Mouse (Mus musculus) yolk sac, embryonic 10.5 days (tissue): Measurements from ENCODE around the gene Zbtb16.

Experiments
- DNase-seq: peaks from one replicate; pipeline ENCODE4 v3.0.0-alpha.2; 2017; ENCODE audit warnings: low spot score

Zbtb16 gene

DNA sequence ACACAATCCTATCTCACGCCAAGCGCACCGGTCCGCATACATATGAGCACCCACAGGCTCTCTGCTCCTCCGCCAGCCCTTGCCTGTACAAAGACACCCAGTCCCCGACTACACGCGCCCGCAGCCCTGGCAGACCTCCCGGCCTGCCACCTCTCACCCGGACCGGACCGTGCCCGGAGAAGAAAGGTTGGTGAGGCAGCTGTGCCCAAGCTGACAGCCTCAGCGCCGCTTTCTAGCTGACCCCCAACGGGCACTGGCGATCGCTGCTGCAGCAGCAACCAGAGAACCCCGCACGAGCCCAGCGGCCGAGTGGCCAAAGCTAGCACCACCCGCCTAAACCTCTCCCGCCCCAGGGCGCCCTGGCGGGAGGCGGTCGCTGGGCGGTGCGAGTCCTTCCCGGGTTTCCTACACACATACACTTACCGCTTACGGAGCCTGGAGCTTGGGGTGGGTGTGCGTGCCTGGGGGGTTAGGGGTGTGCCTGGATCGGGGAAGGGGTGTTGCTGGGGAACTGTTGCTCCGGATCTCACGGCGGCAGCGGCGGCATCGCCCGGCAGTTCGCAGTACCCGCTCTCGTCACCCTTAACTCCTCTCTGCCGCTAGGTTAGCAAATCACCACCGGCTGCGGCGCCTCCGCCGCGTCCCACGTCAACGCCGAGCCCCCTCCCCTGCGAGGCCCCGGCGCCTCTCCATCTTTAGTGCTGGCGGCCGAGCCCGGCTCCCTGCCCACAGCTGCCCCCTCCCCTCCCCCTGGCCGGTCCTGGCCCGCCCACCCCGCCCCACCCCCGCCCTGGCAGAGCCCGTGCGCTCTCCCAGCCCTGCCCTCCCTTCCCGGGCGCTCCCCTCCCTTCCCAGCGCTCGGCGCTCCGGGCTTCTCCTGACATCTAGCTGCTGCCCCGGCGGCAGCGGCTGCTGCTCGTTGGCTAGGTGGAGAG, at the start of gene Zbtb16:
Gene Zbtb16 (minus strand): TSS at position 592 of the 935 bp plus-strand sequence.
- peak; percentile 92 for DNase-seq

DNA sequence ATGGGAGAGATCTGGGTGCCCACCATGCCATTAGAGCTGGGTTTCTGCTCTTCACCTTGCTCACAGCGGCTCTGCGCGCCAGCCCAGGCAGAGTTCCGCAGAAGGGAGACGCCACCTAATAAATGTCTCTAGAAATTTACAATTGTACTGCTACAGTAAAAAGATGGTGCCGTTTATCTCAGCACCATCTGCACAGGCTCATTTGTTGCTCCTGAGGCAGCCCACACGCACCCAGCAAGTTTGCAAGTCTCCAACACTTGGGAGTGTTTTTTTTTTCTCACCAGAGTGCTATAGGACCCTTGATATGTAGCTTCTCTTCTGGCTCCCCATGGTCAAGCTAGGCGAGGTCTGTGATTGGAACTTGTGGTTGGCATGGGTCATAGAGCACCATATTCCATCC, 36.9 kb upstream of the Zbtb16 start:
- no peak for DNase-seq

DNA sequence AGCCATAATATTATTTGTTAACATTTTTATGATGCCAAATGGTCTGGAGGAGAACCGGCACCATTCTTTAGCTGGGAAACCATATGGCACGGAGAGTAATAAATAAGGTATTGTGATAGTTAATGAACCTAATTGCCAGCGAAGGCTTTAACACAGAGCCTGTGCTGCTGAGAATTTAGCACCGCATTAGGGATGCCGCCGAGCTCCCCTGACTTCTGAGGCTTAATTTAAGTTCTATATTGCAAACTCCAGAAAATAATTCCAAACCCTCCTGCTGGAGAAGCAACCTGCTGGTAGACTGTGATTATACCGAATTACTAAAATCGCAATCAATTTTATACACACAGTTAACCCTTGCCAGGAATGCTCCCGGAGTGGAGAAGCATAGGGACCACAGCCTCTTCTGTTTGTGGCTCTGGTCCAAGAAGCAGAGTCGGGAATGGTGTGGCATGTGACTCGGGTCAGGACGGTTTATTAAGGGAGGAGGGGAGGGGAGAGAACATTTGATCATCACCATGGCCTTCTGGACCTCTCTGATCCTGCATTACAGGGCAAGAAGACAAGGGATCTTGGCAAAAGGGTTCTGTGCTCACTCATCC, 30.6 kb upstream of the Zbtb16 start:
- no peak for DNase-seq

DNA sequence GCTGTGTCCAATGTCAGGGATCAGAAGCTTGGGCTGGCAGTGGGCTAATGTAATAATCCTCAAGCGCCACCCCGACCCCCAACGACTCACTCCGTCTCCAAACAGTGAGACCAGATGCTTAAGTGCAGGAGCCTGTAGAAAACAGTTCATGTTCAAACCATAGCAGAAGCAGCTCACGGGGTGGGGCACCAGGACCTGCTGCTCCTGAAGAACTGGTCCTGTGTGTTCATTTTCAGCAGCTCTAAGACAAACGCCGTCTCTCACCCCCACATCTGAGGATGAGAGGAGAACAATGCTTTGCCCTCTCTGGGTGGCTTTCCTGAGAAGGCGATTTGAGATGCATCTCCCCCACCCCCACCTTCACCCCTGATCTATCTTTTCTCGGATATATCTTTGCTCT, 29.2 kb upstream of the Zbtb16 start:
- DNase-seq: no peak

GRCm38 (mm10) chr9:48861481-48861880, 25.5 kb upstream of the Zbtb16 start:
- no peak for DNase-seq

- DNase-seq: peak; percentile 74
Observed at GRCm38 (mm10) chr9:48860526-48860845, 24.5 kb upstream of the Zbtb16 start.

DNA sequence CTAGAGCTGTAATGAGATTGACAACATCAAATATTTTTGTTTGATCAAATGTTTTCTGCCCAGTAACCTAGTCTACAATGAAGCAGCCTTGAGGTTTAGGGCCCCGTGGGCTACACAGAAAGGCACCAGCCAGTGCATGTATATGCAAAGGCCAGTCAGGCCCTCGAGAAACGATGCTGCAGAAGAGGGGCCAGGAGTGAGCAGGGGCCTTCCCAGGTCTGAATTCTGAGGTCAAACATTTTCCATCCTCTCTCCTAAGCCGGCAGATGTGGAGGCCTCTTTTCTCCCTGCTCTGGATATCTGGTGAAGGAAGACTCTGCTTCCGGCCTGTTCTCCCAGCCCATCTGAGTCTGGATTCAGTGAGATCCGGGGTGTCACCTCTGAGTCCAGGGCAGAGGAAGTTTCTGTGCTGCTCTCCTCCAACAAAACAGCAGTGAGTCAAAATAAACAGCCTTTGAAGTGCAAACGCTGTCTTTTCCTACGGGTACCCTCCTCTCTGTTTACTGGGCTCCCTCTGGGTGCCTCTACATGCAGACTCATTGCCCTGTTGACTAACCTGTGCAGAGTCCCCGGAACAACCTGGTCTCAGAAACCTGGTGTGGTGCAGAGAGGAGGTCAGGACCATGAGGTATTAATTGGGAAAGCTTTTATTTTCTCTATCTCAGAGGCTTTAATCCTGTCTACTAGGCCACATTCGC, 24.0 kb upstream of the Zbtb16 start:
- DNase-seq: no peak

DNA sequence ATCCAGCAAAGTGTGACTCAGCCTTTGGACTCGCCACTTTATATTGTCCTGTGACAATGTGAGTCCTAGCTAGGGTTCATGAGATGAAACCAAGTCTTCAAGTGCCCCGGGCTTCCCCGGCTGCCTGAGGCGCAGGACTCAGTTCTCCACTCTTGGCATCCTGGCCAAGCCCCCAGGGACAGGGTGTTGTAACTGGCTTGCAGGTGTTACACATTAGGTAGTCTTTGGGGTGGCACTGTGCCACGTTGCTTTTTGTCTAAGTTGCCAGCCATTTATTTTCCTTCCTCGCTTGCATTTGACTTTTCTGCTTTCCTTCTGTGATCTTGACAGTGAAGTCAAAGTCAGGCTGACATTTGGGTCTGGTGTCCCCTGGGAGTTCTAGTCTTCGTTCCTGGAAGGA, 21.9 kb upstream of the Zbtb16 start:
- DNase-seq: no peak

GRCm38 (mm10) chr9:48856240-48856639, 20.2 kb upstream of the Zbtb16 start:
- no peak for DNase-seq

DNA sequence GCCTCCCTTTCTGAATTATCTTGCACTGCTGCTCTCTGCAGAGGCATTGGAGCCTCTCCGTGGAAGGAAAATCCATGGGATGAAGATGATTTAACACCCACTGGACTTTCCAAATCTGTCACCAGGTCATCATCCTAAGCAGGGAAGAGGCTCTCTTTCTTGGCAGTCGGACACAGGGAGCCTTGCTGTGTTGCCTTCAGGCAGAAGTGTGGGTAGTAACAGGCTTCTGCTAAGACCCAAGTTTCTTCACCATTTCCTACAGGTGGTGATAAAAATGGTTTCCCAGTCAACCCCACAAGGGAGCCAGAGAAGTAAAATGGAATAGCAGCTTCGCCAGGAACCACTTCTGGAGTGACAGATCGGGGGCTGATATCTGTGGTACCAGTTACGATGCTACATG, 13.5 kb upstream of the Zbtb16 start:
- DNase-seq: no peak

GRCm38 (mm10) chr9:48839568-48839967, 3.5 kb upstream of the Zbtb16 start:
- DNase-seq: no peak

- DNase-seq: no peak
Observed at GRCm38 (mm10) chr9:48838346-48838745, 2.3 kb upstream of the Zbtb16 start.

DNA sequence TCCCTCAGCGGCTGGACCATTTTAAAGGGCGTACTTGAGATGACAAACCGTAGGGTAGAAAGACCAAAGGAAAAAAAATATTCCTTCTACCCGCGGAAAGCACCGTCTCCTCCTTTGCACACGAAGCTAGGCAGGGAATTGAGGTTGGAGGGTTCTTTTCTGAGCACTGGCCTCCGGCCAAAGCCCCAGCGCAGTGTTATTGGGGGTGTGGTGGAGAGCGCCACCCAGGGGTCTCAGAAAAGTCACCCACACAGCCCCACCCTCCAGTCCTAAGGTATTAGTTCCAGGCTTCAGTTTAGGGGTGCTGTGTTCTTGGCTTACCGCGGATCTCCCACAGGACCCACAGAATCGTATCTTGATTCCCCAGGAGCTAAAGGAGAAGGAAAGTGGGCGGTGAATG, 1.2 kb upstream of the Zbtb16 start:
- DNase-seq: no peak

GRCm38 (mm10) chr9:48836566-48836930, 526 bp upstream of the Zbtb16 start:
- DNase-seq: no peak

DNA sequence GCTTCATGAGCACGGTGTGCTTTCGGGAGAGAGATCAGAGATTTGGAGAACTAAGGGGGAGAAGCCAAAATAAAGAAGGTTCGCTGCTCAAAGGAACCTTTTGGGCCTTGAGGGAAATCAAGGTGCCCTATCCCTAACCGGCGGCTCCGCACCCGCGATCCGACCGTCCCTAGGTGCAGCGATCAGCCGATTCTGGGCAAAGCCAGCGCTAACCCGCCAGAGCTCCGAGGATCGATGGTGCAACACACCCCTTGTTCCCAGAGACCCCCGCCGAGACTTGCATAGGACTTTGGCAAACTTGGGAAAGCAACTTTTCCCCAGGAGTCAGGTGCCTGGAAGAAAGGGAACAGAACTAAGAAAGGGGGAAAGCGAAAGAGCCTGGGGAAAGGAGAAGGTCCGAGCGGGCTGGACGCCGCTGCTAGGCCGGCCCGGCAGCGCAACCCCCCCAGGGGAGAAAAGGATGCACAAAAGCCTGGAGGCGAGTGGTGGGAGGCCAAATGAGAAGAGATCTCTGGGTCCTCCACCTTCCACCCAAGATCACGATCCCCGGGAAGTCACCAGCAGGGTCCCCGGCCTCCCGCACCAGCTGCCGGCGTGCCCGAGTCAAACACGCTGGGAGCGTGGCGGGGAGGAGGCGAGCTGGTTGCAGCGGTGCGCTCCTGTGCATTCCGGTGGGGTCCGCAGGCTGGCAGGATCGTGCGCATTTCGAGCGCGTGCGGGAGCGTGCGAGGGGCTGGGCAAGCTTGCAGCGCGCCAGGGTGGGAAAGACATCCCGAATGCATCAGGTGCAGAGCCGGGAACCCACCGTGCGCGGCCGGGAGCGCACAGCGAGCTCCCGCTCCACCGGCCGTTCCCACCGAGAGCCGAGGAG, 1.2 kb downstream of the Zbtb16 start:
- no peak for DNase-seq

DNA sequence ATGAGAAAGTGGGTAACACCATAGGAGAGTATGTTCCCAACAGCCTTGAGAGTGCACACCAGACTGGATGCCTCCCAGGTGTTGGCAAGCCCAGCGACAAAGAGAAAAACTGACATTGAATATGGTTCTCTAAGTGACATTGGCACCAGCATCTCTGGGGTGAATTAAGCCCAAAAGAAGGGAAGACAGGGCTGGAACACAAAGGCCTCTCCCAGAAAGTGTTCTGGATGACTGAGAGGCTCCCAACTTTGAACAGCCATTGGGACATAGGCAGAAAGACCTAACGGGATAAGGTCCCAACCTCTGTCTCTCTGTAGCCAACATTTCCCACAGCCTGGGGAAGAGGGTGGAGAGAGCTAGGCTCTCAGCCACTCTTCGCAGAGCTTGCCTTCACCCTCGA, 2.0 kb downstream of the Zbtb16 start:
- no peak for DNase-seq

DNA sequence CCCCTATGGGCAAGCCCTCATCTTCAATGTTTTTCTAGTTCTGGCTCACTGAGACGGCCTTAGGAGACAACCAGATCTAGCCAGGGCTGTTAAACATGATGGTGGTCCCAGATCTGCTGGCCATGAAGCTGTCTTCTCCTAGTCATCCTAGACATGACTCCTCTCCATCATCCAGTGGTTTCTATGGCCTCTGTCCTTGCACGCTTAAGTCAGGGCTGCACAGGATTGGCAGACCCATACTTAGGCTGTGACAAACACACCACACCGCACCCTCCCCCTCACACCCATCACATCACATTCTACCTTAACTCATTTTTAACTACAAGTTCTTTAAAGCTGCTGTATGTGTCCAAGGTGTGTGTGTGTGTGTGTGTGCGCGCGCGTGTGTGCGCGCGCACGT, 2.5 kb downstream of the Zbtb16 start:
- DNase-seq: no peak

- no peak for DNase-seq
Observed at GRCm38 (mm10) chr9:48832473-48833100, 3.4 kb downstream of the Zbtb16 start.

DNA sequence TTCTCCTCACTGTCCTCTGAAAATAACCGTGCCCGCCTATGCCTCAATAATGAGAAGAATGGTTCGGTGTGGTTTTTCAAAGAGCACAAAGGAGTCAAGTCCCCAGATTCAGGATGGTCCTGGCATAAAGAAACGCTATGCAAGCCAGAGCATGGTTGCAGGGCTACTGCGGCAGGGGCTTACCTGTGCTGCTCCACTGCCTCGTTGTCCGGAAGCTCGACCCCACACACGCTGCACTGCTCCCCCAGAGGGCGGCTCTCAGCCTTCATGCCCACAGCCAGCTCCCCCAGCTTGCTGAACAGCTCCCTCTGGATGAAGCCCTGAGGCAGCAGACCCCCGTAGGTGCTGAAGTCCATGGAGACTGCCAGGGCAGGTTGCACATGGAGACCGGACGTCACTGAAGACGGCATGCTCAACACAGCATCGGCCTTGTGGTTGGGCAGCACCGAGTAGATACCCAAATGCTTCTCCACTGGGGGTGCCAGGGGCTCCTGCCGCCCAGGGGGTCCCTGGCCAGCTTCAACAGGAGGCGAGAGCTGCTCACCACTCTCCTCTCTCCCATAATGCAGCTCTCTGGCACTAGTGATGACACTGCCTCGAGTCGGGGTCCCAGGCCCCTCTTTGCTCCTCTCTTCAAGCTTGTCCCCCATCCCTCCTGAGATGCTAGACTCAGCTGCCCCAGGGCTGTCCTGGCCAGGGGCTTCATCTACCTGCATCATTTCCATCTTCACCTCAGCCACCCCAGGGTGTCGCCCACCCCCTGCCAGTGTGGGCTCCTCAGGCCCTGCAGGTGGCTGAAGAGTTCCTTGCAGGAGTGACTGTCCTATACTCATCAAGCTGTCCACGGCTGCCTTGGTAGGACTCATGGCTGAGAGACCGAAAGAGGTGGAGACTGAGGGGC, 4.2 kb downstream of the Zbtb16 start:
- no peak for DNase-seq

GRCm38 (mm10) chr9:48828839-48829238, 7.2 kb downstream of the Zbtb16 start:
- no peak for DNase-seq
